Mouse (Mus musculus) ES-Bruce4 (cell line): ENCODE measurements at regions not wholly inside any gene's neighbourhood (a gene's known extent, or its start where the extent isn't known, plus 50 kb on each side); places are given as distances from the start of the nearest gene placed in this dataset.

Source experiments
- H3K27ac ChIP-seq: 2 replicates; pipeline ENCODE4 v1.5.1; 2012; ENCODE audit warnings: low read length, inconsistent platforms; ENCODE audit not compliant: insufficient read depth
- H3K27me3 ChIP-seq: 2 replicates; pipeline ENCODE4 v1.6.1; 2012; ENCODE audit warnings: mild to moderate bottlenecking, low read length, inconsistent platforms; ENCODE audit not compliant: control insufficient read depth, poor library complexity, insufficient read depth, severe bottlenecking
- H3K36me3 ChIP-seq: 2 replicates; pipeline ENCODE4 v1.6.1; 2012; ENCODE audit warnings: inconsistent platforms, mild to moderate bottlenecking, low read length, moderate library complexity; ENCODE audit not compliant: control insufficient read depth, poor library complexity, insufficient read depth, severe bottlenecking
- H3K4me1 ChIP-seq: one replicate; pipeline ENCODE4 v1.8.1; 2011; ENCODE audit warnings: low read length; ENCODE audit not compliant: control insufficient read depth, insufficient read depth
- H3K4me3 ChIP-seq: 2 replicates; pipeline ENCODE4 v1.5.1; 2011; ENCODE audit warnings: low read depth, mild to moderate bottlenecking, low read length
- H3K9ac ChIP-seq: 2 replicates; pipeline ENCODE4 v1.6.1; 2012; ENCODE audit warnings: low read depth, mild to moderate bottlenecking, inconsistent platforms; ENCODE audit not compliant: poor library complexity, severe bottlenecking
- H3K9me3 ChIP-seq: replicated peaks from 2 replicates; pipeline ENCODE4 v1.6.1; 2012; ENCODE audit warnings: mild to moderate bottlenecking, low read length, inconsistent platforms; ENCODE audit not compliant: control insufficient read depth, poor library complexity, insufficient read depth, severe bottlenecking
- CTCF ChIP-seq: IDR thresholded peaks from one replicate; pipeline ENCODE4 v1.8.1; 2011; ENCODE audit warnings: low read depth, low read length
- EP300 ChIP-seq: IDR thresholded peaks from 2 replicates; pipeline ENCODE4 v1.6.1; 2011; ENCODE audit warnings: low read depth, low read length; ENCODE audit not compliant: insufficient read depth
- POLR2A ChIP-seq: IDR thresholded peaks from one replicate; pipeline ENCODE4 v1.8.1; 2011; ENCODE audit warnings: low read length; ENCODE audit not compliant: insufficient read depth

- TF ChIP-seq POLR2A (no peak), EP300 (no peak), CTCF (no peak)
- Histone ChIP-seq H3K27ac (no peak overlapping the region), H3K4me3 (no peak overlapping the region), H3K36me3 (no peaks in the 10 kb centered on the region), H3K27me3 (no peaks in the 10 kb centered on the region), H3K9ac (no peak overlapping the region), H3K9me3 (no peaks in the 10 kb centered on the region), H3K4me1 (no peaks in the 10 kb centered on the region)
Observed at GRCm38 (mm10) chr16:77315354-77315753, 286.5 kb downstream of the Gm11146 start.

GRCm38 (mm10) chr16:77313195-77313594, 288.7 kb downstream of the Gm11146 start:
- no peak overlapping the region for H3K4me3 ChIP-seq
- H3K27me3 ChIP-seq = no peaks in the 10 kb centered on the region
- no peak overlapping the region for H3K27ac ChIP-seq
- H3K9me3 ChIP-seq = no peaks in the 10 kb centered on the region
- no peak for TF ChIP-seq POLR2A
- no peak for TF ChIP-seq EP300
- TF ChIP-seq CTCF = no peak
- no peaks in the 10 kb centered on the region for H3K36me3 ChIP-seq
- H3K4me1 ChIP-seq = no peaks in the 10 kb centered on the region
- no peak overlapping the region for H3K9ac ChIP-seq

DNA sequence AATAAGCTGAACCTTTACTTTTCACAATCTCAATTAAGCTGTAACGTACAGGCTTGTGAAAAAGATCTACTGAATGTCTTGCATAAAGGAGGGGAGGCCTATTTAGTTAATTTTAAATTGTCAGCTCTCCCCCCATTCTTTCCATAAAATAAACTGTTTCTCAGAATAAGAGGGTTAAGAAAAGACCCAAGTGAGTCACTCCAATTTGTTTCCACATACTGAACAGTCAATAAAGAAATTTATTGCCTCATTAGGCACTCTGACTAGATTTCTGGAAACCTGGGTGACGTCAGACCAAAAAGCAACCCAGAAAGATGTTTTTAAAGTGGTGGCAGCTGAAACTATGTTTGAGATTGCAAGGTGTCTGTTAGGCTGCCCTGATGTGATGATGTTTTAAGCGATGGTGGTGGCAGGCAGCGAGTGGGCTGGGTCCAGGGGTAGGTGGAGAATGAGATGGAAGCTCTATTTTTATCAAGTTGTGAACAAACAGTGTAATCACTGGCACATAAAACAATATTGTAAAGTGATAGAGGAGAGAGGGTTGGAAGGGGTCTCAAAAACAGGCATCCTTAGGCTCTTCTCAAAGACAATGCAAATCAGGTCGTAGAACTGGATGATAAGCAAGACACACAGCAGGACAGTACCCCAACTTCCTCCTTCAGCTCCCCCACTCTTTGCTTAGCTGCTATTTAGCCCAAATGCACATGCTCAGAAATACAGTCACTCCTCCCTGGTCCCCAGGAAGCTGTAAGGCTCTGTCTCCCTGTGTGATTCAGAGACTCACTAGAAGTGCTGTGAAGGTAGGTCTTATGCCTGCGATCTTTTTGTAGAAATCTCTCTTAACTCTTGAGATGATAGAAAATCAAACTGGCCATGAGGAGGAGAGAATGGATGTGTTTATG, 288.0 kb downstream of the Usp25 start:
- H3K9ac ChIP-seq = no peak overlapping the region
- TF ChIP-seq CTCF (no peak), EP300 (no peak), POLR2A (no peak)
- H3K27me3 ChIP-seq = no peaks in the 10 kb centered on the region

GRCm38 (mm10) chr16:77300572-77301213, 287.2 kb downstream of the Usp25 start:
- H3K9me3 ChIP-seq = no peaks in the 10 kb centered on the region
- H3K9ac ChIP-seq = no peak overlapping the region
- no peaks in the 10 kb centered on the region for H3K27me3 ChIP-seq
- no peak overlapping the region for H3K27ac ChIP-seq
- TF ChIP-seq CTCF (no peak), EP300 (no peak)
- H3K36me3 ChIP-seq = no peaks in the 10 kb centered on the region
- H3K4me1 ChIP-seq = no peaks in the 10 kb centered on the region
- H3K4me3 ChIP-seq = no peak overlapping the region

More for the DNA sequence above, 288.0 kb downstream of the Usp25 start:
- Histone ChIP-seq H3K27ac (no peak overlapping the region), H3K4me3 (no peak overlapping the region), H3K9me3 (no peaks in the 10 kb centered on the region), H3K36me3 (no peaks in the 10 kb centered on the region), H3K4me1 (no peaks in the 10 kb centered on the region)

GRCm38 (mm10) chr16:77295574-77296355, 282.3 kb downstream of the Usp25 start:
- Histone ChIP-seq H3K4me3 (no peak overlapping the region), H3K4me1 (no peaks in the 10 kb centered on the region), H3K9ac (no peak overlapping the region), H3K36me3 (no peaks in the 10 kb centered on the region), H3K27ac (no peak overlapping the region), H3K9me3 (no peaks in the 10 kb centered on the region; the same call in 1 of the 2 replicates), H3K27me3 (no peaks in the 10 kb centered on the region)
- TF ChIP-seq EP300 (no peak), POLR2A (no peak), CTCF (no peak)
